Mouse (Mus musculus) neural tube, embryonic 11.5 days (tissue): ENCODE measurements at regions not wholly inside any gene's neighbourhood (a gene's known extent, or its start where the extent isn't known, plus 50 kb on each side); places are given as distances from the start of the nearest gene placed in this dataset.
A peak's percentile ranks its signal among the peaks of the same experiment; 100 is the strongest.

Experiments used
- ATAC-seq: fragments of 200-750 bp; cut with Nextera tagmentation; 2 replicates; pipeline ENCODE4 v1.8.0; 2017; ENCODE audit warnings: moderate number of reproducible peaks, mild to moderate bottlenecking, moderate TSS enrichment, moderate library complexity; ENCODE audit not compliant: insufficient read depth, low FRiP score, low TSS enrichment
- DNase-seq: peaks from one replicate; pipeline ENCODE4 v3.0.0-alpha.2; 2015; ENCODE audit warnings: low spot score
- H3K27ac ChIP-seq: fragments of 300-500 bp; sonication (generic); 2 replicates; pipeline ENCODE4 v1.5.1; 2014; ENCODE audit warnings: low read depth, mild to moderate bottlenecking, low read length
- H3K27me3 ChIP-seq: fragments of 300-500 bp; sonication (generic); 2 replicates; pipeline ENCODE4 v1.6.1; 2014; ENCODE audit warnings: mild to moderate bottlenecking, low read length, mixed read lengths; ENCODE audit not compliant: control insufficient read depth, insufficient read depth
- H3K36me3 ChIP-seq: fragments of 300-500 bp; sonication (generic); 2 replicates; pipeline ENCODE4 v1.6.1; 2014; ENCODE audit warnings: mild to moderate bottlenecking, low read length, moderate library complexity, mixed read lengths; ENCODE audit not compliant: control insufficient read depth, insufficient read depth
- H3K4me1 ChIP-seq: fragments of 300-500 bp; sonication (generic); 2 replicates; pipeline ENCODE4 v1.6.1; 2014; ENCODE audit warnings: low read length, mixed read lengths; ENCODE audit not compliant: control insufficient read depth, insufficient read depth
- H3K4me2 ChIP-seq: fragments of 300-500 bp; sonication (generic); 2 replicates; pipeline ENCODE4 v1.6.1; 2014; ENCODE audit warnings: low read depth, mild to moderate bottlenecking, moderate library complexity
- H3K4me3 ChIP-seq: fragments of 300-500 bp; sonication (generic); 2 replicates; pipeline ENCODE4 v1.5.1; 2014; ENCODE audit warnings: low read depth, low read length
- H3K9ac ChIP-seq: fragments of 300-500 bp; sonication (generic); 2 replicates; pipeline ENCODE4 v1.6.1; 2014; ENCODE audit warnings: mild to moderate bottlenecking, low read length
- H3K9me3 ChIP-seq: fragments of 300-500 bp; sonication (generic); 2 replicates; pipeline ENCODE4 v1.6.1; 2016; ENCODE audit warnings: low read length; ENCODE audit not compliant: control insufficient read depth
- WGBS: fragments of 180-500 bp; shearing (Covaris S2); extraction: QIAGEN DNeasy Blood & Tissue Kit; methylation state at CpG from one replicate; pipeline ENCODE4 v1.1.7; 2014; 5-methylcytosine and 5-hydroxymethylcytosine counted together

DNA sequence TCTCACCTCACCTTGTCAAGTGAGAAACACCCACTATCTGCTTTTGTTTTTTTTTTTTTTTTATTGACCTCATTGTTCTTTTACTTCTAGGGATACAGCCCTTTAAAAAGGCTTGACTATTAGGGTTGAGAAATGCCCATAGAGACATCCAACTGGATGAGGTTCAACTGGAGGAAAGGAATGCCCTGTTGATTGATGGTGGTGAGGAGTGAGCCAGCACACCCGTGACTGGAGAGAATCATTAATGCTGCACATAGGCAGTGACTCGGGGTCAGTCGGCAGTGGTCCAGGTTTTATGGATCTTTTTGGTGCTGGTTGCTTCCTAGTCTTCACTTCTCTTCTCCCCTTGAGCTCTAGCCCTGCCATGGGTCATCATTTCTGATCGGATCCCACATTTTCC lies 82.9 kb upstream of the Cryz start:
- Histone ChIP-seq H3K36me3 (no peaks in the 10 kb centered on the region), H3K9me3 (no peaks in the 10 kb centered on the region), H3K9ac (no peak overlapping the region), H3K4me1 (no peaks in the 10 kb centered on the region), H3K27me3 (no peaks in the 10 kb centered on the region), H3K27ac (no peak overlapping the region), H3K4me2 (no peak overlapping the region), H3K4me3 (no peak overlapping the region)
- 73% methylated on average over 4 of the region's 4 CpGs for WGBS
- ATAC-seq = no peak
- no peak for DNase-seq

DNA sequence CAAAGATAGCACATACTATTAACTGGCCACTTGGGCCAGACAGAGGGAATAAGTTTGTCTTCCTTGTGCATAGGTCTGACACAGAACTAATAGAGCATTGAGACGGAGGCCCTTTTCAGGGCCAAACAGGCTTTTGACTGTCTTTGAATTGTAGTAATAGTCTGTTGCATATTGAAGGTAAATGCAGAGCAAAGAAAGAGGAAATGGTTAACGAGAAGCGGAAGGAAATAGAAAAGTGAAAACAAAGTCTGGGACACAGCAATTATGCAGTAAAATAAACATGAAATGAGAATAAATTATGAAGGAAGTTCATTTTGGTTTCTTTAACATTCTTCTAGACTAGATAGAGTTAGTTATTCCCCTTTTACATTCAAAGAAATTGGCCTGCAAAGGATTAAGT lies 86.4 kb upstream of the Cryz start:
- Histone ChIP-seq H3K27ac (no peak overlapping the region), H3K4me2 (no peak overlapping the region)
- WGBS = 89% methylated on average over 3 of the region's 3 CpGs

DNA sequence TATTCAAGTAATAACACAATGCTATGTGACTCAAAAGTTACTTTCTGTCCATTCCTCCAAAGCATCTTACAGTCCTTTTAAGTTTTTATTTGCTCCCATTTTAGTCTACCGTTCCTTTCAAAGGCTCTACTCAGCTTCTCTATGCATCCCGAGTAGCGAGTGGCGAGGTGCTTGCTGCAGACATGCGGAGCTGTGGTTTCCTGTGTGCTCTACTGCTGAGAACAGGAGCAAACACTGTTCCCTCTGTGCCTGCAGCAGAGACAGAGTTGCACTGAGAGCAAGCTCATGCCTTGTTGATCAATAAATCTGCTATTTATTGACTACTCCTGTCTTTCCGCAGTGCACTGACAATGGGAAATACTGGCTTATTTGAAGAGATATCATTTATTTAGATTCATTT lies 87.1 kb upstream of the Cryz start:
- no peaks in the 10 kb centered on the region for H3K27me3 ChIP-seq
- DNase-seq (no peak), ATAC-seq (no peak)
- no peak overlapping the region for H3K4me2 ChIP-seq
- no peaks in the 10 kb centered on the region for H3K4me1 ChIP-seq
- WGBS = 85% methylated on average over 6 of the region's 6 CpGs
- no peaks in the 10 kb centered on the region for H3K36me3 ChIP-seq
- H3K9ac ChIP-seq = no peak overlapping the region
- no peak overlapping the region for H3K4me3 ChIP-seq
- no peak overlapping the region for H3K27ac ChIP-seq
- no peaks in the 10 kb centered on the region for H3K9me3 ChIP-seq

More for the DNA sequence above, 86.4 kb upstream of the Cryz start:
- Histone ChIP-seq H3K4me3 (no peak overlapping the region), H3K9me3 (no peaks in the 10 kb centered on the region), H3K9ac (no peak overlapping the region), H3K27me3 (no peaks in the 10 kb centered on the region), H3K4me1 (no peaks in the 10 kb centered on the region), H3K36me3 (no peaks in the 10 kb centered on the region)
- DNase-seq = no peak
- ATAC-seq = no peak

DNA sequence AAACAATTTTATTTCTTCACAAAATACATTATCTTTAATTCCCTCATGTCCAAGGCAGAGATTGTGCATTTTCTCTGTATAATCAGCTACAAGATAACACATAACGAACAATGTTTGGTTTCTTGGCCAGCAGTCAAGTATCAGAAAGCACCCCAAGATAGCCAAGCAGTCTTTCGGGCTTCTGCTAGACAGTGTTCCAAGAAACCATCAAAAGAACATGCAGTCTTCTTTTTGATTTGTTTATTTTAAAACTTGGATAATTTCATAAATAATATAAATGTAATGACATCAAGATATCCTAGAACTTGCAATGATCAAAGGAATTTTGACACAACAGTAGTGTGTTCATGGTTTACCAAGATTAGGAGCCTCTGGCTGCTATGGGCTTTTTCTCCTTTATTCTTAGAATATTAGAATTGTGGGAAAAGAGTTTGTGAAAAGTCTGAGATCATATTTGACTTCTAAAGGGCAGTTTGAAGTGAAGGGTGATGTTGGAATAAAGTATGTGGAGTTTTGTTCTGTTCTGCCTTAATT lies 103.1 kb upstream of the Cryz start:
- no peaks in the 10 kb centered on the region for H3K9me3 ChIP-seq
- H3K27me3 ChIP-seq = no peaks in the 10 kb centered on the region
- no peak overlapping the region for H3K4me2 ChIP-seq
- no peaks in the 10 kb centered on the region for H3K4me1 ChIP-seq
- DNase-seq = no peak
- WGBS = 92% methylated on average over 2 of the region's 2 CpGs
- no peak for ATAC-seq
- H3K27ac ChIP-seq = no peak overlapping the region
- no peak overlapping the region for H3K4me3 ChIP-seq
- no peak overlapping the region for H3K9ac ChIP-seq
- H3K36me3 ChIP-seq = no peaks in the 10 kb centered on the region

DNA sequence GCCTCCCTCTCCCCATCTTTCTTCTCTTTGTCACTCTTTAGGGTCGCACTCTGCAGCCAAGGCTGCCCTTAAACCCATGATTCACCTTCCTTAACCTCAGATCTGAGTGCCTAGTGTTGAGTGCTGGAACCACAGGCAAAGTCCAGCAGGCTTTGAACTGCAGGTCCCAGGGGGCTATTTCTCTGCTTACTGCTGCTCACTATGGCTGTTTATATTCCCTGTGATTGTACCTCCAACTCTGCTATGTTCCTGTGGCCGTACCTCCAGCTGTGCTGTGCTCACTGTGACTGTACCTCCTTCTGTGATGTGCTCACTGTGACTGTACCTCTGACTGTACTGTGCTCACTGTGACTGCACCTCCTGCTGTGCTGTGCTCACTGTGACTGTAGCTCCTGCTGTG lies 124.1 kb upstream of the Cryz start:
- WGBS = 79% methylated on average over 2 of the region's 2 CpGs
- Histone ChIP-seq H3K4me2 (no peak overlapping the region), H3K9ac (no peak overlapping the region), H3K4me1 (0 out of 2 replicates have a peak, but pooled peaks cover 3% of the 10 kb centered on the region), H3K27me3 (no peaks in the 10 kb centered on the region), H3K9me3 (no peaks in the 10 kb centered on the region), H3K27ac (no peak overlapping the region), H3K36me3 (no peaks in the 10 kb centered on the region), H3K4me3 (no peak overlapping the region)
- ATAC-seq (no peak), DNase-seq (no peak)

DNA sequence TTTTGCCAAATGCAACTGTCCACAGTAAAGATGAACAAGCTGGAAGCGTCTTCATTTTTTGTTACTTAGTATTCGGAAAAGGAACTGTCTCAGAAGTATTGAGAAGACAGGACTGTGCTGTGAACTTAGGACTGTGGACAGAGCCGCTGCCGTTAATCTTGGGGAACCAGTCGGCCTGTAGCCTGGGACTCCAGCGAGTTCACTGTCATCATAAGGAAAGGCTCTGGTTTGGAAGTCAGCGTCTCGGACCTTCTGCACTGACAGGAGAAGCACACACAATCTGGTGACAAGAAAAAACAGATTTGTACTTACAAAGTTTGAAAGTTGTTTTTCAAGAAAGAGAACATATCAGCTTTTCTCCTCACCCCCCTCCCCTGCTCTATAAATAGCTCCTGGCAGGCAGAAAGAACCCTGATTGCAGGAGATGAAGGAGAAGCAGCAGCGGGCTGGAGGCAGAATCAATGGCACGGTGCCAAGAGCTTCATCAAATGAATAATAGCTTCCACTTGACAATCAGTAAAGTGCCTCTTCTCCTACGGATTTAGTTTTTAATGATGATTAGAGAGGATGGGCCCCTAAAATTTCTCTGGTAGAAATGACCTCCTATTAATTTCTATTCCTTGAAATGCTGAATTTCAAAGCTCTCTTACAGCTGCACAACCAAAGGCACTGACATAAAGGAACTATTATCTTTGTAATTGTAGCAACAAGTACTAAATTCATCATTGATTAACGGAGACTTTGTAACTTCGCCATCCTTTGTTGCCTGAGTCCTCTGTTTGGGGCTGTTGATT lies 128.7 kb upstream of the Cryz start:
- DNase-seq = peak; percentile 53
- Histone ChIP-seq H3K36me3 (no peaks in the 10 kb centered on the region), H3K27me3 (no peaks in the 10 kb centered on the region), H3K4me1 (0 out of 2 replicates have a peak, but pooled peaks cover 3% of the 10 kb centered on the region), H3K4me3 (no peak overlapping the region), H3K9me3 (no peaks in the 10 kb centered on the region), H3K9ac (no peak overlapping the region), H3K4me2 (no peak overlapping the region), H3K27ac (no peak overlapping the region)
- 25% methylated on average over 13 of the region's 13 CpGs for WGBS
- ATAC-seq = peak; percentile 48; the same call in 1 of the 2 replicates

DNA sequence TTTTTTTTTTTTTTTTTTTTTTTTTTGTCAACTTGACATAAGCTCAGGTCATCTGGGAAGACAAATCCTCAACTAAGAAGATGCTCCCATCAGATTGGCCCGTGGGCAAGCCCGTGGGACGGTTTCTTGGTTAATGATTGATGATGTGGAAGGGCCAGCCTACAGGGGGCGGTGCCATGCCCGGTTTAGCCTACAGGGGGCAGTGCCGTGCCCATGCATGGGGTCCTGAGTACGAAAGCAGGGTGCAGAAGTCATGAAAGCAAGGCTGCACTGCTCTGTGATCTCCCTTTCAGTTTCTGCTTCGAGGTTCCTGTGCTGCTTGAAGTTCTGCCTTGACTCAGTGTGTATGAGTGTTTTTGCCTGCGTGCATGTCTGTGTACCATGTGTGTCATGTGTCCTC lies 127.7 kb upstream of the Lhx8 start:
- Histone ChIP-seq H3K9ac (no peak overlapping the region), H3K27ac (no peak overlapping the region), H3K27me3 (no peaks in the 10 kb centered on the region), H3K4me1 (no peaks in the 10 kb centered on the region), H3K9me3 (no peaks in the 10 kb centered on the region), H3K4me2 (no peak overlapping the region), H3K36me3 (no peaks in the 10 kb centered on the region), H3K4me3 (no peak overlapping the region)
- no peak for DNase-seq
- no peak for ATAC-seq
- 79% methylated on average over 9 of the region's 9 CpGs for WGBS

DNA sequence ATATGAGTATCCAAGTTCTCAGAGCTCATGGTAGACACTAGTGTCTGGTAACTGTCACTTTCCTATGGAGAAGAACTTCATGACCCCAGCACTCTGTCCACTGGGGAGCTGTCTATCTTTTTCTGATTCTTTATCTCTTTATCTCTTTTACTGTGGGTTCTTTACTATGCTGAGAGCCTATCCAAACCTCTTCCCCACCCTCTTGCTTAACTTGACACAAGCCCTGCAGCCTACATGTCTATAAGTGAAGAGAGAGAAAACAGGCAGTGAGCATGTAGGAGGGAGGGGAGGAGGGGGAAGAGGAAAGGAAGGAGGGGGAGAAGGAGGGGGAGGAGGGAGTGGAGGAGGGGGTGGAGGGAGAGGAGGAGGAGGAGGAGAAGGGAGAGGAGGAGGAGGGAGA lies 122.6 kb upstream of the Lhx8 start:
- H3K4me3 ChIP-seq = no peak overlapping the region
- DNase-seq = no peak
- ATAC-seq = no peak
- H3K9me3 ChIP-seq = no peaks in the 10 kb centered on the region
- H3K27me3 ChIP-seq = no peaks in the 10 kb centered on the region
- no peak overlapping the region for H3K27ac ChIP-seq
- no peaks in the 10 kb centered on the region for H3K36me3 ChIP-seq
- no peak overlapping the region for H3K9ac ChIP-seq
- no peaks in the 10 kb centered on the region for H3K4me1 ChIP-seq
- H3K4me2 ChIP-seq = no peak overlapping the region

DNA sequence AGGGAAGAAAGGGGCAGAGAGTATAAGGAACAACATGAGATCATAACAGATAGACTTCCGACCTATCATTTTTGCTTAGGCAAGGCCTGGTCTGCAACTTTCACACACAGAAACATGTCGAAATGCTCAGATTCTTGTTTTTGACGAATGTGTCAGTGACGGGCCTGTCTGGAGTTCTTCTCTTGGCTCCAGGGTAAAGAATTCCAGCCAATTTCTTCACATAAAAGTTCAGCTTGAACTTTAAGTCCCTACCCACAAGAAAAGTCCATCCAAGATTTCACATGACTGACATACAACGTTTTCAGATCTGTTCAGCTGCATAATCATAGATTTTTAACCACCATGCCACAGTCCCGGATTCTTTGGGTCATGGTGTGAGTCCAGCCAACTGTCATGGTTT lies 122.1 kb upstream of the Lhx8 start:
- Histone ChIP-seq H3K27ac (no peak overlapping the region), H3K4me3 (no peak overlapping the region), H3K9ac (no peak overlapping the region), H3K9me3 (no peaks in the 10 kb centered on the region), H3K27me3 (no peaks in the 10 kb centered on the region), H3K36me3 (no peaks in the 10 kb centered on the region), H3K4me1 (no peaks in the 10 kb centered on the region), H3K4me2 (no peak overlapping the region)
- ATAC-seq (no peak), DNase-seq (no peak)
- WGBS = 83% methylated on average over 6 of the region's 6 CpGs
